ENCODE assay signal across 13 mouse cellular contexts in genomic region chr8:87094685-87095084, GRCm38 (mm10).
DNase-seq lines count a peak whose midpoint lies in the region; ATAC-seq and TF ChIP-seq lines count a peak whose summit lies in the region.
"Had no signal": no experiment of that assay in that cellular context is flagged by ENCODE, and none has a peak within 500 bp of the region (broad histone marks: within the 10 kb centered on the region; RNA-seq: fewer than 3 reads in every experiment).

No protein-coding gene starts in this region.

- no peak for TF ChIP-seq POLR2A in lung, adult 2 months (IDR thresholded peaks at IDR 0.05; ENCODE audit: borderline replicate concordance, extremely low read depth, low read depth, low read length)

- intact Hi-C loops in gastrocnemius, postnatal 36 days (cut with DNase I), result no loop called here

- H3K9me3 ChIP-seq in lung, embryonic 14.5 days (ENCODE audit: low read depth, low read length), result no peaks in the 10 kb centered on the region
- H3K9me3 ChIP-seq: heart, embryonic 13.5 days had no signal

- no peaks in the 10 kb centered on the region for H3K4me1 ChIP-seq in lung, embryonic 14.5 days (ENCODE audit: insufficient read depth)
- H3K4me1 ChIP-seq in lung, adult 2 months (ENCODE audit: control insufficient read depth, insufficient read depth, low read length), result no peaks in the 10 kb centered on the region
- H3K4me1 ChIP-seq: heart, embryonic 13.5 days had no signal

- no peak overlapping the region for H3K9ac ChIP-seq in lung, embryonic 14.5 days
- H3K9ac ChIP-seq: heart, embryonic 13.5 days had no signal

- peak; percentile 18 for DNase-seq in gastrocnemius, adult 18-20 months (ENCODE audit: low spot score)
- DNase-seq in gastrocnemius, postnatal 36 days, result no peak
- DNase-seq in lung, embryonic 14.5 days, result peak; percentile 5
- DNase-seq in lung, adult 2 months, result no peak
- peak; percentile 29 to 35 for DNase-seq in heart, adult 9 months (ENCODE audit: low spot score in 2 of 2)
- peak; percentile 52 for DNase-seq in skeletal muscle tissue, adult 2 months (ENCODE audit: low read depth, low spot score)
- DNase-seq in frontal cortex, postnatal 25 days (ENCODE audit: low spot score in 2 of 2), result no peak
- no peak for DNase-seq in kidney, postnatal 36 days
- DNase-seq: cerebellum, adult 9-11 months; embryo, embryonic 11 days; liver; right cerebral cortex, postnatal 25 days had no signal

- no peak overlapping the region for H3K27ac ChIP-seq in lung, embryonic 14.5 days (ENCODE audit: low read depth)
- H3K27ac ChIP-seq: heart, embryonic 13.5 days had no signal

- TF ChIP-seq CTCF in lung, embryonic 14.5 days (IDR thresholded peaks at IDR 0.05; ENCODE audit: low read depth), result no peak
- TF ChIP-seq CTCF in lung, adult 2 months (IDR thresholded peaks at IDR 0.05; ENCODE audit: insufficient read depth, low read length), result no peak

- no peaks in the 10 kb centered on the region for H3K36me3 ChIP-seq in lung, embryonic 14.5 days (ENCODE audit: insufficient read depth)
- H3K36me3 ChIP-seq: heart, embryonic 13.5 days had no signal

- H3K4me2 ChIP-seq in lung, embryonic 14.5 days, result no peak overlapping the region
- H3K4me2 ChIP-seq: heart, embryonic 13.5 days had no signal

- H3K27me3 ChIP-seq in lung, embryonic 14.5 days (ENCODE audit: insufficient read depth, low read length), result no peaks in the 10 kb centered on the region
- H3K27me3 ChIP-seq: heart, embryonic 13.5 days had no signal

- WGBS in lung, embryonic 14.5 days, result 60% methylated on average over 4 of the region's 4 CpGs
- 56% methylated on average over 4 of the region's 4 CpGs for WGBS in lung, adult 2 months

- ATAC-seq in lung, embryonic 14.5 days (ENCODE audit: insufficient read depth), result no peak

- no peak overlapping the region for H3K4me3 ChIP-seq in lung, embryonic 14.5 days (ENCODE audit: low read depth, low read length)
- no peak overlapping the region for H3K4me3 ChIP-seq in lung, adult 2 months (replicated peaks; ENCODE audit: extremely low read depth, low read depth, low read length)
- H3K4me3 ChIP-seq: heart, embryonic 13.5 days had no signal

Comparison
In these comparisons a context has a peak if more than half of its experiments do, and no peak if none do; other contexts are left out.
1. DNase-seq: peak in gastrocnemius, adult 18-20 months (single experiment), lung, embryonic 14.5 days (single experiment), heart, adult 9 months (2 of 2) and skeletal muscle tissue, adult 2 months (single experiment); none in gastrocnemius, postnatal 36 days (0 of 2), lung, adult 2 months (single experiment), frontal cortex, postnatal 25 days (0 of 2) and kidney, postnatal 36 days (0 of 2).